Mouse (Mus musculus) myocyte (in vitro differentiated cells): ENCODE data around the gene Zc3hc1. TPM values are rescaled to one million over a fixed set of nuclear protein-coding genes. Genes with fewer than 3 reads are reported as not detected.

Source experiments
- H3K27me3 ChIP-seq: one replicate; pipeline ENCODE4 v1.6.1; 2011; ENCODE audit not compliant: control insufficient read depth, insufficient read depth, insufficient read length
- H3K36me3 ChIP-seq: one replicate; pipeline ENCODE4 v1.6.1; 2011; ENCODE audit not compliant: control insufficient read depth, insufficient read depth
- H3K4me2 ChIP-seq: one replicate; pipeline ENCODE4 v1.6.1; 2011; ENCODE audit warnings: low read depth, control low read depth
- H3K4me3 ChIP-seq: one replicate; pipeline ENCODE4 v1.5.1; 2011; ENCODE audit warnings: mild to moderate bottlenecking, control low read depth, moderate library complexity
- H3K79me2 ChIP-seq: one replicate; pipeline ENCODE4 v1.6.1; 2011; ENCODE audit not compliant: control insufficient read depth, insufficient read depth
- H3ac ChIP-seq: one replicate; pipeline ENCODE4 v1.6.1; 2011; ENCODE audit not compliant: control insufficient read depth, insufficient read length
- CEBPB ChIP-seq: IDR thresholded peaks from 2 replicates; pipeline ENCODE4 v1.6.1; 2011; ENCODE audit warnings: mild to moderate bottlenecking, moderate library complexity; ENCODE audit not compliant: poor library complexity, insufficient read depth, severe bottlenecking
- E2F4 ChIP-seq: IDR thresholded peaks from one replicate; pipeline ENCODE4 v1.6.1; 2011; ENCODE audit warnings: mild to moderate bottlenecking, control low read depth, moderate library complexity; ENCODE audit not compliant: insufficient read depth
- MAX ChIP-seq: IDR thresholded peaks from one replicate; pipeline ENCODE4 v1.6.1; 2011; ENCODE audit warnings: low read depth, mild to moderate bottlenecking, control low read depth
- MYOD1 ChIP-seq, 3 experiments: IDR thresholded peaks; one replicate each; pipeline ENCODE4 v1.6.1; 2011; ENCODE audit warnings: control low read depth in 2 of 3, low read depth in 2 of 3, mild to moderate bottlenecking in 2 of 3, moderate library complexity in 1 of 3; ENCODE audit not compliant: insufficient read length in 2 of 3, control insufficient read depth in 1 of 3
- MYOG ChIP-seq, 3 experiments: IDR thresholded peaks; one replicate each; pipeline ENCODE4 v1.6.1; 2011; ENCODE audit warnings: control low read depth in 2 of 3, low read depth in 2 of 3, mild to moderate bottlenecking in 2 of 3; ENCODE audit not compliant: insufficient read length in 2 of 3, control insufficient read depth in 1 of 3, insufficient read depth in 1 of 3
- POLR2A ChIP-seq: IDR thresholded peaks from one replicate; pipeline ENCODE4 v1.6.1; 2011; ENCODE audit warnings: low read depth, mild to moderate bottlenecking, control low read depth, moderate library complexity; ENCODE audit not compliant: insufficient read length
- POLR2AphosphoS2 ChIP-seq: IDR thresholded peaks from one replicate; pipeline ENCODE4 v1.6.1; 2011; ENCODE audit warnings: low read depth, control low read depth; ENCODE audit not compliant: insufficient read length
- REST ChIP-seq: IDR thresholded peaks from one replicate; pipeline ENCODE4 v1.6.1; 2011; ENCODE audit warnings: mild to moderate bottlenecking, control low read depth, moderate library complexity; ENCODE audit not compliant: insufficient read depth, insufficient read length
- SRF ChIP-seq: IDR thresholded peaks from one replicate; pipeline ENCODE4 v1.6.1; 2011; ENCODE audit warnings: low read depth; ENCODE audit not compliant: control insufficient read depth, insufficient read length
- TCF12 ChIP-seq: IDR thresholded peaks from one replicate; pipeline ENCODE4 v1.6.1; 2011; ENCODE audit warnings: mild to moderate bottlenecking, control low read depth; ENCODE audit not compliant: poor library complexity, insufficient read depth, severe bottlenecking
- TCF3 ChIP-seq: IDR thresholded peaks from one replicate; pipeline ENCODE4 v1.6.1; 2011; ENCODE audit warnings: low read depth, control low read depth; ENCODE audit not compliant: insufficient read length
- USF1 ChIP-seq: IDR thresholded peaks from one replicate; pipeline ENCODE4 v1.6.1; 2011; ENCODE audit warnings: low read depth, mild to moderate bottlenecking, control low read depth, moderate library complexity
- polyA plus RNA-seq: library from polyadenylated mRNA; unstranded; fragments of >200 nt; fragmentation: generic; extraction: Trizol; gene quantifications from one replicate; pipeline ENCODE4 v1.2.1, GENCODE M21; 2012; ENCODE audit warnings: missing spikeins

Zc3hc1 gene
- polyA plus RNA-seq, result 35.2 TPM

DNA sequence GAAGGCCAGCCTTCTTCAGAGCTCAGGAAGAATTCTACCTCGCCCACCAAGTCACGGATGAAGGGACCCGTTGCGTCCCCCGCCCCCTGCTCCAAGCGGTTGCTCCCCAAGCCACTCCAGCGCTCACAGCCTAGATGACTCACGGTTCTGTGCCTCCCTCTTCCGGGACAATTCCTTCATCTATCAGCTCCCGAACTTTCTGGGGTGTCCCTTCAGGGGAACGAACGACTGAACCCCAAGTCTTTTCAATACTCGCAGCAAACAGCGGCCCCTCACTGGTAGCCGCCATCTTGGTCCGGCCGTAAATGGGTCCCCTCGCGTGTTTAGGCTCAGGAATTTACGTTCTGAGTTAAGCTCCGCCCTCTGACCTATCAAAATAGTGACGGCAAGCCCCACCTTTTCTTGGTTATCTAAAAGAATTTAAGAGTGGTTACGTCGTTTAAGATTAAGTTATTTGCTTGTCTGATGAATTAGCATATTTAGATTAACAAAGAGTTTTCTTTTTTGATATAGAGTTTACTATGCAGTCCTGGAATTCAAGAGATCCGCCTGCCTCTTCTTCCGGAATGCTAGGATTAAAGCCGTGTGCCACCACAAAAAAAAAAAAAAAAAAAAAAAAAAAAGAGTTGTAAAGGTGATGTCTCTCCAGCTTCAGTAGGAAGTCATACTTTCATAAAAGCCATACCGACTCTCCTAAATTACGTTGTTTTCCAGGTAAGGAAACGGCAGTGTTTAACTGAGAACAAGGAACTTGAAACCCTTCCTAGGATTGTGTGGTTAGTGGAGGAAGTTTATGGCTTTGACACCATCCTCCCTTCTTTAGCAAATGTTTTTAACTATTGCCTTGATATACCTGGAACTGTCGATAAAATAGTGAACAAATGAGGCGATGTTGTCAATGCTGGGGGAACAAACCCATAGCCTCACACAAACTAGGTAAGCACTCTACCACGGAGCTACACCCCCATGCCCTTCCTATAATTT, at the start of gene Zc3hc1:
Gene Zc3hc1, minus strand, starts transcription at position 315 of the 984 bp plus-strand sequence.
- Histone ChIP-seq H3K4me2 (peak within 1 kb of the TSS; percentile 56), H3ac (no peak within 1 kb of the TSS), H3K4me3 (peak within 1 kb of the TSS; percentile 80), H3K79me2 (peaks cover 21% of the 10 kb centered on the region), H3K36me3 (no peaks in the 10 kb centered on the region), H3K27me3 (no peaks in the 10 kb centered on the region)
- TF ChIP-seq POLR2AphosphoS2 (peak; percentile 60), USF1 (no peak), REST (no peak), POLR2A (peak; percentile 70)

- no peaks in the 10 kb centered on the region for H3K27me3 ChIP-seq
- H3K4me2 ChIP-seq, result no peak overlapping the region
- TF ChIP-seq SRF (no peak), MAX (no peak), POLR2A (no peak), MYOG (IDR thresholded peaks at IDR 0.05; ENCODE audit: control insufficient read depth in 1 of 3, insufficient read depth in 1 of 3, insufficient read length in 2 of 3, low read depth in 2 of 3) (no peak), REST (no peak), USF1 (no peak), TCF12 (no peak), TCF3 (no peak)
- no peak overlapping the region for H3K4me3 ChIP-seq
- peaks cover 7% of the 10 kb centered on the region for H3K36me3 ChIP-seq
- no peak overlapping the region for H3ac ChIP-seq
- peaks cover 9% of the 10 kb centered on the region for H3K79me2 ChIP-seq
These were observed 48.7 kb upstream of the Zc3hc1 start for GRCm38 (mm10) chr6:30439576-30439975.

GRCm38 (mm10) chr6:30437054-30437453, 46.2 kb upstream of the Zc3hc1 start:
- no peak overlapping the region for H3K4me3 ChIP-seq
- H3K4me2 ChIP-seq, result no peak overlapping the region
- TF ChIP-seq REST, result no peak
- TF ChIP-seq USF1, result no peak
- TF ChIP-seq POLR2A, result no peak
- TF ChIP-seq TCF3, result no peak
- no peak for TF ChIP-seq E2F4
- no peak for TF ChIP-seq SRF
- TF ChIP-seq MYOD1 (IDR thresholded peaks at IDR 0.05; ENCODE audit: control insufficient read depth in 1 of 3, insufficient read length in 2 of 3, low read depth in 2 of 3), result no peak
- no peak for TF ChIP-seq CEBPB
- TF ChIP-seq MAX, result no peak
- no peak for TF ChIP-seq TCF12
- no peak for TF ChIP-seq MYOG (IDR thresholded peaks at IDR 0.05; ENCODE audit: control insufficient read depth in 1 of 3, insufficient read depth in 1 of 3, insufficient read length in 2 of 3, low read depth in 2 of 3)
- TF ChIP-seq POLR2AphosphoS2, result no peak
- H3K36me3 ChIP-seq, result no peaks in the 10 kb centered on the region
- no peak overlapping the region for H3ac ChIP-seq
- H3K79me2 ChIP-seq, result peaks cover 9% of the 10 kb centered on the region
- no peaks in the 10 kb centered on the region for H3K27me3 ChIP-seq

DNA sequence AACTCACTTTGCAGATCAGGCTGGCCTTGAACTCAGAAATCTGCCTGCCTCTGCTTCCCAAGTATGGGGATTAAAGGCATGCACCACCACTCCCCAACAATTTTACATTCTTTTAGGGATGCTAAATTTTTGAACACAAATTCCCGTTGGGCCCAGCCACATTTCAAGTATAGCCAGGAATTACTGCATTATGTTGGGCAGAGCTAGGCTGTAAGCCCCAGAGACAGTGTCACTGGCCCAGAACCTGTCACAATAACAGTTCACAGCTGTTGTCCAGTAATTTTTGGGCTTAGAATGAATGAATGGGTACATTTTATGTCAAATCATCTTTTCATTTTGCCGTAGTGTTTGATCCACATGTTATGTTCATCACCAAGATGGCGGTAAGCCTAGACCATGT, 45.6 kb upstream of the Zc3hc1 start:
- no peak overlapping the region for H3K4me3 ChIP-seq
- peaks cover 9% of the 10 kb centered on the region for H3K79me2 ChIP-seq
- no peak overlapping the region for H3ac ChIP-seq
- no peaks in the 10 kb centered on the region for H3K36me3 ChIP-seq
- no peaks in the 10 kb centered on the region for H3K27me3 ChIP-seq
- H3K4me2 ChIP-seq, result no peak overlapping the region
- TF ChIP-seq REST (no peak), MAX (no peak), TCF3 (no peak)

- Histone ChIP-seq H3K36me3 (no peaks in the 10 kb centered on the region), H3K4me2 (no peak overlapping the region)
- TF ChIP-seq SRF (no peak), USF1 (no peak), POLR2A (no peak), MYOD1 (IDR thresholded peaks at IDR 0.05; ENCODE audit: control insufficient read depth in 1 of 3, insufficient read length in 2 of 3, low read depth in 2 of 3) (no peak), REST (no peak), CEBPB (no peak), TCF3 (no peak), MYOG (IDR thresholded peaks at IDR 0.05; ENCODE audit: control insufficient read depth in 1 of 3, insufficient read depth in 1 of 3, insufficient read length in 2 of 3, low read depth in 2 of 3) (no peak), TCF12 (no peak), POLR2AphosphoS2 (no peak), MAX (no peak), E2F4 (no peak)
These were observed 41.8 kb upstream of the Zc3hc1 start for GRCm38 (mm10) chr6:30432461-30433192.

More at GRCm38 (mm10) chr6:30432461-30433192, 41.8 kb upstream of the Zc3hc1 start:
- no peaks in the 10 kb centered on the region for H3K27me3 ChIP-seq
- H3ac ChIP-seq, result no peak overlapping the region
- peaks cover 5% of the 10 kb centered on the region for H3K79me2 ChIP-seq
- H3K4me3 ChIP-seq, result no peak overlapping the region
